Mouse (Mus musculus): ENCODE measurements around the gene Gpr25.

Gene Gpr25

GRCm38 (mm10) chr1:136260635-136261238 is at the start of gene Gpr25:
Gene Gpr25 (minus strand): TSS chr1:136260873.
- DNase-seq (ENCODE audit: low read depth, low spot score) = no peak

GRCm38 (mm10) chr1:136309193-136309592 is 48.5 kb upstream of the Gpr25 start:
- DNase-seq (ENCODE audit: low read depth, low spot score) = no peak

GRCm38 (mm10) chr1:136306424-136306823 is 45.8 kb upstream of the Gpr25 start:
- no peak for DNase-seq (ENCODE audit: low read depth, low spot score)

- DNase-seq (ENCODE audit: low read depth, low spot score) = no peak
Measured at GRCm38 (mm10) chr1:136293961-136294360, 33.3 kb upstream of the Gpr25 start.

GRCm38 (mm10) chr1:136289803-136290202 is 29.1 kb upstream of the Gpr25 start:
- no peak for DNase-seq (ENCODE audit: low read depth, low spot score)

GRCm38 (mm10) chr1:136277366-136277765 is 16.7 kb upstream of the Gpr25 start:
- DNase-seq (ENCODE audit: low read depth, low spot score) = no peak

GRCm38 (mm10) chr1:136268224-136268623 is 7.6 kb upstream of the Gpr25 start:
- DNase-seq (ENCODE audit: low read depth, low spot score) = no peak

- no peak for DNase-seq (ENCODE audit: low read depth, low spot score)
Measured at GRCm38 (mm10) chr1:136266127-136266526, 5.5 kb upstream of the Gpr25 start.

- DNase-seq (ENCODE audit: low read depth, low spot score) = no peak
Measured at GRCm38 (mm10) chr1:136263355-136263754, 2.7 kb upstream of the Gpr25 start.

- DNase-seq (ENCODE audit: low read depth, low spot score) = no peak
Measured at GRCm38 (mm10) chr1:136259893-136260634, 609 bp downstream of the Gpr25 start.

GRCm38 (mm10) chr1:136259543-136259892 is 1.2 kb downstream of the Gpr25 start:
- no peak for DNase-seq (ENCODE audit: low read depth, low spot score)

GRCm38 (mm10) chr1:136258495-136258894 is 2.2 kb downstream of the Gpr25 start:
- DNase-seq (ENCODE audit: low read depth, low spot score) = no peak

- DNase-seq (ENCODE audit: low read depth, low spot score) = no peak
Measured at GRCm38 (mm10) chr1:136255657-136256056, 5.0 kb downstream of the Gpr25 start.

- DNase-seq (ENCODE audit: low read depth, low spot score) = no peak
Measured at GRCm38 (mm10) chr1:136255174-136255573, 5.5 kb downstream of the Gpr25 start.

GRCm38 (mm10) chr1:136254503-136255065 is 6.1 kb downstream of the Gpr25 start:
- no peak for DNase-seq (ENCODE audit: low read depth, low spot score)

GRCm38 (mm10) chr1:136253472-136253871 is 7.2 kb downstream of the Gpr25 start:
- DNase-seq (ENCODE audit: low read depth, low spot score) = no peak

GRCm38 (mm10) chr1:136249662-136250061 is 11.0 kb downstream of the Gpr25 start:
- no peak for DNase-seq (ENCODE audit: low read depth, low spot score)

GRCm38 (mm10) chr1:136247393-136247792 is 13.3 kb downstream of the Gpr25 start:
- no peak for DNase-seq (ENCODE audit: low read depth, low spot score)

GRCm38 (mm10) chr1:136244469-136244868 is 16.2 kb downstream of the Gpr25 start:
- DNase-seq (ENCODE audit: low read depth, low spot score) = no peak

GRCm38 (mm10) chr1:136241801-136242200 is 18.9 kb downstream of the Gpr25 start:
- DNase-seq (ENCODE audit: low read depth, low spot score) = no peak

GRCm38 (mm10) chr1:136238495-136238894 is 22.2 kb downstream of the Gpr25 start:
- no peak for DNase-seq (ENCODE audit: low read depth, low spot score)

- DNase-seq (ENCODE audit: low read depth, low spot score) = no peak
Measured at GRCm38 (mm10) chr1:136234595-136235092, 26.0 kb downstream of the Gpr25 start.
